Mouse (Mus musculus): Measurements from ENCODE around the gene Scn11a.

DNA sequence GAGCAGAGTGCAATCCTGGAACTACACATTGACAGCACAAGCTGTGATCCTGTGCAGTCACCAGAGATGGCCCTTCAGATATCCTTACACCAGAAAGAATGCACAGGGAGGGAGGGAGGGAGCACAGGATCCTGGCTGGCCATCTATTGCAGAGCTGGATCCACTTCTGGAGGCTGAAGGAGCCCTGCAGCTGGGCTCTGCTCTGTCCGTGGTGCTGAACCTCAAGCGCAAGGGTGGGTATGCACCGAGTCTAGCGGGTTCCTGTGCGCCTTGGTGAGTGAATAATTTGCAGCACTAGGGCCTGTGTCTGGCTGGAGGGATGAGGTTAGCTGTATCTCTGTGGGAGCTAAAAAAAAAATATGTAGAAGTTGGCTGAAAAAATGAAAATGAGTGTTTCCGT lies 118.6 kb downstream of the Scn11a start:
- TF ChIP-seq POLR2A (IDR thresholded peaks at IDR 0.05; ENCODE audit: low read depth, low read length) (no peak), MAX (IDR thresholded peaks at IDR 0.05; ENCODE audit: low read length) (no peak)

Data from CH12.LX (cell line).